Mouse (Mus musculus): ENCODE data around the gene Myo1f. TPM values are rescaled to one million over a fixed set of nuclear protein-coding genes. Genes with fewer than 3 reads are reported as not detected.

The Myo1f gene
- polyA plus RNA-seq, 1 experiment from 2014 or later: 7.9 TPM

DNA sequence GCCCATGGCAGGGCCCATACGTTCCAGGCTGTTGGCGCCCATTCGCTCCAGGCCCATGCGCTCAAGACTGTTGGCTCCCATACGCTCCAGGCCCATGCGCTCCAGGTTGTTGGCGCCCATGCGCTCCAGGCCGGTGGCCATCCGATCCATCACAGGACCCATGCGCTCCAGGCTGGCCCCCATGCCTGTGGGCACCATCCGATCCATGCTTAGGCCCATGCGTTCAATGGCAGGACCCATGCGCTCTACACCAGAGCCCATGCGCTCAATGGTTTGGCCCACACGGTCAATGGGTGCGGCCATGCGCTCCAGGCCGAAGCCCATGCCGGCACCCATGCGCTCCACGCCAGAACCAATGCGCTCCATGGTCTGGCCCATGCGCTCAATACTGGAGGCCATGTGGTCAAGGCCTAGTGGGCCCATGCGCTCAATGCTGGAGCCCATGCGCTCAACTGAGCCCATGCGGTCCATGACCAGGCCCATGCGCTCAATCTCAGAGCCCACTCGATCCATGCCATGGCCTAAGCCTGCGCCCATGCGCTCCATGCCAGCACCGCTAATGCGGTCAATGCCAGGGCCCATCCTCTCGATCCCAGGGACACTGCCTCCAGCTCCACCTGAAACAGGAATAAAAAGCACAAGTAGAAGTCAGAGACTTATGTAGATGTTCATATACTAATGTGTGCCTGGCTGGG, 94.4 kb downstream of the Myo1f start:
- peaks cover 45% of the 10 kb centered on the region for H3K36me3 ChIP-seq (ENCODE audit: control insufficient read depth, insufficient read depth, low read length)

More for the DNA sequence above, 94.4 kb downstream of the Myo1f start:
- Histone ChIP-seq H3K9me3 (replicated peaks; ENCODE audit: control insufficient read depth, low read length) (no peaks in the 10 kb centered on the region), H3K9ac (ENCODE audit: low read length) (no peak overlapping the region), H3K4me1 (ENCODE audit: control insufficient read depth, insufficient read depth, low read length) (no peaks in the 10 kb centered on the region), H3K4me3 (replicated peaks; ENCODE audit: low read length) (no peak overlapping the region), H3K27me3 (ENCODE audit: control insufficient read depth, insufficient read depth, low read length) (no peaks in the 10 kb centered on the region), H3K27ac (ENCODE audit: low read length) (no peak overlapping the region), H3K4me2 (ENCODE audit: low read depth, low read length) (no peak overlapping the region)
- 97% methylated on average over 34 of the region's 34 CpGs for WGBS
- peak; percentile 29; the same call in 1 of the 2 replicates for ATAC-seq (ENCODE audit: insufficient read depth, low FRiP score)

Other genes with a start within 250 kb of the Myo1f start
- 8.5 and 9.5 TPM in 2 replicates for gene Zfp81, start 196.8 kb upstream of the Myo1f start, polyA plus RNA-seq (2015; fragmentation: Nextera tagmentation; extraction: Ambion mirVana)
- 12.1 and 12.6 TPM in 2 replicates for gene Zfp101, start 161.1 kb upstream of the Myo1f start, polyA plus RNA-seq (2015; fragmentation: Nextera tagmentation; extraction: Ambion mirVana)
- not detected in 2 replicates for gene Actl9, start 122.8 kb upstream of the Myo1f start, polyA plus RNA-seq (2015; fragmentation: Nextera tagmentation; extraction: Ambion mirVana)
- 61.5 and 68.0 TPM in 2 replicates for gene Adamts10, start 31.5 kb upstream of the Myo1f start, polyA plus RNA-seq (2015; fragmentation: Nextera tagmentation; extraction: Ambion mirVana)
- gene Zfp414, start 73.4 kb downstream of the Myo1f start, polyA plus RNA-seq (2015; fragmentation: Nextera tagmentation; extraction: Ambion mirVana): 32.7 and 45.7 TPM in 2 replicates
- gene Pram1, start 82.3 kb downstream of the Myo1f start, polyA plus RNA-seq (2015; fragmentation: Nextera tagmentation; extraction: Ambion mirVana): 1.0 and 1.1 TPM in 2 replicates
- gene Hnrnpm, start 131.2 kb downstream of the Myo1f start, polyA plus RNA-seq (2015; fragmentation: Nextera tagmentation; extraction: Ambion mirVana): 281 and 295 TPM in 2 replicates
- 56.0 and 58.8 TPM in 2 replicates for gene March2, start 163.0 kb downstream of the Myo1f start, polyA plus RNA-seq (2015; fragmentation: Nextera tagmentation; extraction: Ambion mirVana)
- gene Rab11b, start 204.8 kb downstream of the Myo1f start, polyA plus RNA-seq (2015; fragmentation: Nextera tagmentation; extraction: Ambion mirVana): 212 and 237 TPM in 2 replicates
- gene Angptl4, start 226.1 kb downstream of the Myo1f start, polyA plus RNA-seq (2015; fragmentation: Nextera tagmentation; extraction: Ambion mirVana): 25.8 and 30.7 TPM in 2 replicates

Data from stomach, embryonic 16.5 days (tissue).